In genomic region chr11:34385001-34385688, GRCm38 (mm10) we compare ENCODE assay signal across 18 mouse cellular contexts.
A peak's percentile ranks its signal among the peaks of the same experiment; 100 is the strongest.
DNase-seq lines count a peak whose midpoint lies in the region; ATAC-seq and TF ChIP-seq lines count a peak whose summit lies in the region.
"Had no signal": no experiment of that assay in that cellular context is flagged by ENCODE, and none has a peak within 500 bp of the region (broad histone marks: within the 10 kb centered on the region; RNA-seq: fewer than 3 reads in every experiment).

No protein-coding gene starts in this region.

- ATAC-seq in hindbrain, embryonic 13.5 days (ENCODE audit: low FRiP score), result peak; percentile 92
- ATAC-seq in forebrain, embryonic 14.5 days, result peak; percentile 94
- no peak for ATAC-seq in stomach, postnatal 0 days (ENCODE audit: low FRiP score, low TSS enrichment)
- ATAC-seq: Patski had no signal

- H3K9ac ChIP-seq in hindbrain, embryonic 13.5 days, result no peak overlapping the region
- no peak overlapping the region for H3K9ac ChIP-seq in CH12.LX (ENCODE audit: insufficient read depth, low read depth)
- no peak overlapping the region for H3K9ac ChIP-seq in forebrain, embryonic 14.5 days (ENCODE audit: low read length)
- no peak overlapping the region for H3K9ac ChIP-seq in stomach, postnatal 0 days (ENCODE audit: low read length)
- H3K9ac ChIP-seq: stomach, embryonic 15.5 days had no signal

- TF ChIP-seq EP300 in CH12.LX (IDR thresholded peaks at IDR 0.05; ENCODE audit: low read length), result no peak
- no peak for TF ChIP-seq EP300 in stomach, postnatal 0 days (optimal IDR thresholded peaks at IDR 0.05)

- 41% methylated on average over 1 of the region's 1 CpGs for WGBS in hindbrain, embryonic 13.5 days
- 87% methylated on average over 1 of the region's 1 CpGs for WGBS in hindbrain, embryonic 10.5 days
- WGBS in forebrain, embryonic 14.5 days, result 21% methylated on average over 1 of the region's 1 CpGs
- WGBS in stomach, postnatal 0 days, result 33% methylated on average over 1 of the region's 1 CpGs

- H3K4me3 ChIP-seq in hindbrain, embryonic 13.5 days, result no peak overlapping the region
- H3K4me3 ChIP-seq in hindbrain, embryonic 10.5 days, result no peak overlapping the region
- H3K4me3 ChIP-seq in CH12.LX (replicated peaks in 1 of 3; ENCODE audit: low read depth in 2 of 3, low read length in 2 of 3, poor library complexity in 1 of 3), result no peak overlapping the region
- H3K4me3 ChIP-seq in forebrain, embryonic 14.5 days (ENCODE audit: low read depth, low read length), result no peak overlapping the region
- no peak overlapping the region for H3K4me3 ChIP-seq in stomach, postnatal 0 days (ENCODE audit: low read depth, low read length)
- H3K4me3 ChIP-seq: megakaryocyte, embryonic 14.5 days; stomach, embryonic 15.5 days had no signal

- in situ Hi-C loops in CH12.LX (cut with MboI; ENCODE audit: low pct_ligation_motif_present, low pct_unique_long_range_greater_than_20kb, low sequenced_read_pairs), result loop anchor here (5.0 kb wide), 1 partner anchor 37 kb away; no protein-coding TSS in a partner anchor

- H3K4me1 ChIP-seq in hindbrain, embryonic 13.5 days (replicated peaks), result peaks cover 11% of the 10 kb centered on the region
- no peaks in the 10 kb centered on the region; the same call in 1 of the 2 replicates for H3K4me1 ChIP-seq in hindbrain, embryonic 10.5 days (replicated peaks)
- peaks cover 20 to 47% of the 10 kb centered on the region in 2 experiments for H3K4me1 ChIP-seq in CH12.LX (ENCODE audit: control insufficient read depth in 1 of 2, insufficient read depth in 2 of 2)
- H3K4me1 ChIP-seq in forebrain, embryonic 14.5 days (ENCODE audit: control insufficient read depth, insufficient read depth, low read length), result peaks cover 3% of the 10 kb centered on the region; the same call in 1 of the 2 replicates
- H3K4me1 ChIP-seq in stomach, postnatal 0 days (replicated peaks; ENCODE audit: control insufficient read depth, insufficient read depth), result no peaks in the 10 kb centered on the region
- H3K4me1 ChIP-seq: stomach, embryonic 15.5 days had no signal

- H3K27ac ChIP-seq in hindbrain, embryonic 13.5 days, result peak overlapping the region; percentile 40
- H3K27ac ChIP-seq in hindbrain, embryonic 10.5 days, result no peak overlapping the region
- no peak overlapping the region for H3K27ac ChIP-seq in CH12.LX (ENCODE audit: insufficient read depth, low read depth)
- no peak overlapping the region for H3K27ac ChIP-seq in forebrain, embryonic 14.5 days (ENCODE audit: low read depth, low read length)
- H3K27ac ChIP-seq in stomach, postnatal 0 days (replicated peaks), result no peak overlapping the region
- H3K27ac ChIP-seq: stomach, embryonic 15.5 days had no signal

- H3K27me3 ChIP-seq in hindbrain, embryonic 13.5 days, result no peaks in the 10 kb centered on the region
- H3K27me3 ChIP-seq in hindbrain, embryonic 10.5 days (ENCODE audit: insufficient read depth, poor library complexity, severe bottlenecking), result no peaks in the 10 kb centered on the region
- no peaks in the 10 kb centered on the region for H3K27me3 ChIP-seq in CH12.LX (replicated peaks)
- no peaks in the 10 kb centered on the region for H3K27me3 ChIP-seq in forebrain, embryonic 14.5 days (replicated peaks; ENCODE audit: control insufficient read depth, insufficient read depth, low read length)
- H3K27me3 ChIP-seq in stomach, postnatal 0 days (ENCODE audit: control insufficient read depth, insufficient read depth, low read length), result no peaks in the 10 kb centered on the region
- H3K27me3 ChIP-seq: megakaryocyte, embryonic 14.5 days; Patski; stomach, embryonic 15.5 days had no signal

- TF ChIP-seq CTCF in CH12.LX (conservative IDR thresholded peaks at IDR 0.05 in 1 of 2, IDR thresholded peaks at IDR 0.05 in 1 of 2; ENCODE audit: low read depth in 2 of 2, low read length in 2 of 2), result no peak
- no peak for TF ChIP-seq CTCF in stomach, postnatal 0 days (IDR thresholded peaks at IDR 0.05; ENCODE audit: low read depth)

- DNase-seq in hindbrain, embryonic 10.5 days (ENCODE audit: low spot score), result no peak
- DNase-seq in CH12.LX (ENCODE audit: extremely low read depth) (no peak), liver (no peak)
- DNase-seq in forebrain, embryonic 14.5 days (ENCODE audit: low spot score), result peak; percentile 88
- peak; percentile 17 to 35 for DNase-seq in layer of hippocampus, postnatal 36 days
- DNase-seq in adrenal gland, postnatal 14 days, result no peak
- no peak for DNase-seq in stomach, postnatal 0 days (ENCODE audit: low spot score)
- DNase-seq: cerebellum, adult 9-10 months; gastrocnemius, postnatal 14 days; kidney, adult 9 months; lung, adult 18-20 months; retina, postnatal 1 day; thymus, postnatal 14 days had no signal

- H3K79me2 ChIP-seq in CH12.LX (replicated peaks; ENCODE audit: control insufficient read depth, extremely low read depth, insufficient read depth, poor library complexity, severe bottlenecking), result no peaks in the 10 kb centered on the region

- H3K4me2 ChIP-seq in hindbrain, embryonic 13.5 days, result no peak overlapping the region
- no peak overlapping the region for H3K4me2 ChIP-seq in CH12.LX (ENCODE audit: insufficient read depth, low read depth, poor library complexity, severe bottlenecking)
- no peak overlapping the region for H3K4me2 ChIP-seq in forebrain, embryonic 14.5 days (ENCODE audit: low read length)
- H3K4me2 ChIP-seq in stomach, postnatal 0 days (replicated peaks; ENCODE audit: low read depth), result no peak overlapping the region
- H3K4me2 ChIP-seq: heart, embryonic 11.5 days; stomach, embryonic 15.5 days had no signal

- dilution Hi-C loops in CH12.LX (cut with MboI; ENCODE audit: extremely low pct_ligation_motif_present, extremely low pct_unique_long_range_greater_than_20kb, low sequenced_read_pairs), result no loop called here

- no peaks in the 10 kb centered on the region for H3K9me3 ChIP-seq in hindbrain, embryonic 13.5 days
- H3K9me3 ChIP-seq in hindbrain, embryonic 10.5 days, result no peaks in the 10 kb centered on the region
- H3K9me3 ChIP-seq in CH12.LX (replicated peaks; ENCODE audit: low read length), result no peaks in the 10 kb centered on the region
- H3K9me3 ChIP-seq in forebrain, embryonic 14.5 days (replicated peaks; ENCODE audit: control insufficient read depth, low read length), result no peaks in the 10 kb centered on the region
- H3K9me3 ChIP-seq in stomach, postnatal 0 days (ENCODE audit: control insufficient read depth, low read length), result no peaks in the 10 kb centered on the region
- H3K9me3 ChIP-seq: megakaryocyte, embryonic 14.5 days; stomach, embryonic 15.5 days had no signal

- no peaks in the 10 kb centered on the region for H3K36me3 ChIP-seq in hindbrain, embryonic 13.5 days
- no peaks in the 10 kb centered on the region for H3K36me3 ChIP-seq in hindbrain, embryonic 10.5 days
- H3K36me3 ChIP-seq in CH12.LX (replicated peaks in 1 of 2; ENCODE audit: control insufficient read depth in 1 of 2, insufficient read depth in 1 of 2, low read length in 1 of 2), result peaks cover 36 to 81% of the 10 kb centered on the region in 2 experiments
- H3K36me3 ChIP-seq in forebrain, embryonic 14.5 days (ENCODE audit: control insufficient read depth, insufficient read depth, low read length), result no peaks in the 10 kb centered on the region
- no peaks in the 10 kb centered on the region for H3K36me3 ChIP-seq in stomach, postnatal 0 days (ENCODE audit: control insufficient read depth, insufficient read depth, low read length)
- H3K36me3 ChIP-seq: stomach, embryonic 15.5 days had no signal

- no peak for TF ChIP-seq POLR2A in CH12.LX (IDR thresholded peaks at IDR 0.05; ENCODE audit: low read depth, low read length)

- no peak for TF ChIP-seq RAD21 in CH12.LX (IDR thresholded peaks at IDR 0.05; ENCODE audit: low read depth, low read length)

TF ChIP-seq in CH12.LX, 34 proteins besides CTCF, POLR2A, EP300 and RAD21:
- TF ChIP-seq MAFK (IDR thresholded peaks at IDR 0.05; ENCODE audit: insufficient replicate concordance, low read length) (no peak), MYC (IDR thresholded peaks at IDR 0.05; ENCODE audit: low read depth, low read length) (0 out of 2 replicates have a peak, but pooled peaks have one; percentile 15), ELF1 (IDR thresholded peaks at IDR 0.05; ENCODE audit: low read depth, low read length) (no peak), RCOR1 (conservative IDR thresholded peaks at IDR 0.05; ENCODE audit: low read depth, low read length) (no peak), ZMIZ1 (IDR thresholded peaks at IDR 0.05; ENCODE audit: low read depth, low read length) (no peak)

Comparison
In these comparisons a context has a peak if more than half of its experiments do, and no peak if none do; other contexts are left out.
1. DNase-seq: peak in forebrain, embryonic 14.5 days (single experiment) and layer of hippocampus, postnatal 36 days (2 of 2); none in hindbrain, embryonic 10.5 days (single experiment), CH12.LX (single experiment), liver (single experiment), adrenal gland, postnatal 14 days (single experiment) and stomach, postnatal 0 days (single experiment).